Mouse (Mus musculus): Measurements from ENCODE around the gene Tasp1.

GRCm38 (mm10) chr2:140077476-140077875, 10.9 kb upstream of the Tasp1 start:
- TF ChIP-seq CTCF (IDR thresholded peaks at IDR 0.05; ENCODE audit: low read depth) (no peak), EP300 (optimal IDR thresholded peaks at IDR 0.05) (no peak)
